Mouse (Mus musculus): ENCODE measurements around the gene Sp7.

GRCm38 (mm10) chr15:102326892-102327291 is 40.1 kb downstream of the Sp7 start:
- TF ChIP-seq HCFC1 (IDR thresholded peaks at IDR 0.05; ENCODE audit: borderline replicate concordance, insufficient read depth, low read length) (no peak), CHD2 (IDR thresholded peaks at IDR 0.05; ENCODE audit: low read depth, low read length) (no peak), ZC3H11A (IDR thresholded peaks at IDR 0.05; ENCODE audit: borderline replicate concordance, low read depth, low read length) (no peak), ZNF384 (IDR thresholded peaks at IDR 0.05; ENCODE audit: low read depth, low read length) (no peak), MAFK (IDR thresholded peaks at IDR 0.05; ENCODE audit: insufficient read depth, low read depth, low read length) (no peak)
